In the genomic region with DNA sequence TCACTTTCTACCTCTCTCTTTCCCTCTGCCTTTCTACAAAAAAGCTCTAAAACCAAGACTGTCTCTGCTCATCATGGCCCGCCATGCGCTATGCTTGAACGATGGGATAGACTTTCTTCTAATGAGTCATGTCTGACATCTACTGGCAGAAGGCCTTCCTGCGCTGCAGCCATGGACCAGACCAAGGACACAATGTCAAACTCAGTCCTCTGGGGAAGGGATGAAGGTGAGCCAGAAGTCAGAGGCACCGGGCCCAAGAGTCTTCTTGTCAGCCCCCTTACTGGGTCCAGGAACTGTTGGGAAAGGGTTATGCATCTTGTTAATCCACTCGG, we compare ENCODE assay signal across 9 mouse cellular contexts.
DNase-seq lines count a peak whose midpoint lies in the region; ATAC-seq lines count a peak whose summit lies in the region.
"Had no signal": no experiment of that assay in that cellular context is flagged by ENCODE, and none has a peak within 500 bp of the region (broad histone marks: within the 10 kb centered on the region; RNA-seq: fewer than 3 reads in every experiment).

No protein-coding gene starts in this region.

- H3K9me3 ChIP-seq in intestine, embryonic 14.5 days (ENCODE audit: control insufficient read depth, low read length): no peaks in the 10 kb centered on the region
- no peaks in the 10 kb centered on the region for H3K9me3 ChIP-seq in intestine, embryonic 16.5 days (ENCODE audit: control insufficient read depth, low read length)
- H3K9me3 ChIP-seq in embryonic facial prominence, embryonic 12.5 days: no peaks in the 10 kb centered on the region
- H3K9me3 ChIP-seq in kidney, embryonic 16.5 days (ENCODE audit: low read length): no peaks in the 10 kb centered on the region
- H3K9me3 ChIP-seq in midbrain, embryonic 14.5 days (ENCODE audit: control insufficient read depth, low read length): no peaks in the 10 kb centered on the region

- peak; percentile 77; the same call in 1 of the 2 replicates for ATAC-seq in intestine, embryonic 14.5 days (replicated peaks; ENCODE audit: low FRiP score, low TSS enrichment, low read depth)
- no peak for ATAC-seq in intestine, embryonic 16.5 days
- ATAC-seq in embryonic facial prominence, embryonic 12.5 days (ENCODE audit: insufficient number of reproducible peaks, insufficient read depth, low FRiP score, low TSS enrichment): 0 out of 2 replicates have a peak, but pooled peaks have one; percentile 18
- ATAC-seq in kidney, embryonic 16.5 days (ENCODE audit: low FRiP score, low TSS enrichment): peak; percentile 80; the same call in 1 of the 2 replicates
- no peak for ATAC-seq in midbrain, embryonic 14.5 days (ENCODE audit: low FRiP score, low TSS enrichment)

- H3K27me3 ChIP-seq in intestine, embryonic 14.5 days (replicated peaks; ENCODE audit: control insufficient read depth, insufficient read depth, low read length): no peaks in the 10 kb centered on the region
- H3K27me3 ChIP-seq in intestine, embryonic 16.5 days (replicated peaks; ENCODE audit: control insufficient read depth, insufficient read depth, low read length): 0 out of 2 replicates have a peak, but pooled peaks cover 3% of the 10 kb centered on the region
- no peaks in the 10 kb centered on the region for H3K27me3 ChIP-seq in embryonic facial prominence, embryonic 12.5 days
- H3K27me3 ChIP-seq in kidney, embryonic 16.5 days (ENCODE audit: insufficient read depth, low read length): no peaks in the 10 kb centered on the region
- no peaks in the 10 kb centered on the region for H3K27me3 ChIP-seq in midbrain, embryonic 14.5 days (ENCODE audit: control insufficient read depth, insufficient read depth, low read length)

- no peak overlapping the region for H3K4me3 ChIP-seq in intestine, embryonic 14.5 days (ENCODE audit: low read depth, low read length)
- H3K4me3 ChIP-seq in intestine, embryonic 16.5 days (ENCODE audit: low read length): no peak overlapping the region
- H3K4me3 ChIP-seq in embryonic facial prominence, embryonic 12.5 days: no peak overlapping the region
- H3K4me3 ChIP-seq in kidney, embryonic 16.5 days (ENCODE audit: low read length): no peak overlapping the region
- no peak overlapping the region for H3K4me3 ChIP-seq in midbrain, embryonic 14.5 days (replicated peaks; ENCODE audit: low read depth, low read length)

- peak; percentile 60 for DNase-seq in intestine, embryonic 14.5 days (ENCODE audit: low spot score)
- DNase-seq in ZHBTc4 (ENCODE audit: low read depth, low spot score): peak; percentile 63
- peak; percentile 83 for DNase-seq in midbrain, embryonic 14.5 days
- DNase-seq in testis, postnatal 10 days (ENCODE audit: low spot score): no peak
- DNase-seq in spleen, adult 12 weeks (ENCODE audit: low spot score): no peak

- H3K4me2 ChIP-seq in intestine, embryonic 14.5 days (ENCODE audit: low read length): no peak overlapping the region
- H3K4me2 ChIP-seq in intestine, embryonic 16.5 days (ENCODE audit: low read depth, low read length): no peak overlapping the region
- H3K4me2 ChIP-seq in embryonic facial prominence, embryonic 12.5 days (replicated peaks): no peak overlapping the region
- no peak overlapping the region for H3K4me2 ChIP-seq in kidney, embryonic 16.5 days (replicated peaks; ENCODE audit: low read depth, low read length)
- H3K4me2 ChIP-seq in midbrain, embryonic 14.5 days (ENCODE audit: low read length): no peak overlapping the region

- H3K36me3 ChIP-seq in intestine, embryonic 14.5 days (ENCODE audit: control insufficient read depth, insufficient read depth, low read length): no peaks in the 10 kb centered on the region
- H3K36me3 ChIP-seq in intestine, embryonic 16.5 days (ENCODE audit: control insufficient read depth, insufficient read depth, low read length): no peaks in the 10 kb centered on the region
- no peaks in the 10 kb centered on the region for H3K36me3 ChIP-seq in embryonic facial prominence, embryonic 12.5 days
- no peaks in the 10 kb centered on the region for H3K36me3 ChIP-seq in kidney, embryonic 16.5 days (ENCODE audit: insufficient read depth, low read length)
- no peaks in the 10 kb centered on the region for H3K36me3 ChIP-seq in midbrain, embryonic 14.5 days (ENCODE audit: control insufficient read depth, insufficient read depth, low read length)

- no peak overlapping the region for H3K27ac ChIP-seq in intestine, embryonic 14.5 days (ENCODE audit: low read depth)
- H3K27ac ChIP-seq in intestine, embryonic 16.5 days (ENCODE audit: low read length): no peak overlapping the region
- no peak overlapping the region for H3K27ac ChIP-seq in embryonic facial prominence, embryonic 12.5 days
- H3K27ac ChIP-seq in kidney, embryonic 16.5 days (ENCODE audit: low read length): no peak overlapping the region
- H3K27ac ChIP-seq in midbrain, embryonic 14.5 days (replicated peaks; ENCODE audit: low read depth, low read length): no peak overlapping the region
- H3K27ac ChIP-seq: macrophage had no signal

- no peak overlapping the region for H3K9ac ChIP-seq in intestine, embryonic 14.5 days (ENCODE audit: low read length)
- H3K9ac ChIP-seq in intestine, embryonic 16.5 days (ENCODE audit: low read depth, low read length): no peak overlapping the region
- no peak overlapping the region for H3K9ac ChIP-seq in embryonic facial prominence, embryonic 12.5 days
- H3K9ac ChIP-seq in kidney, embryonic 16.5 days (replicated peaks; ENCODE audit: low read length): no peak overlapping the region
- H3K9ac ChIP-seq in midbrain, embryonic 14.5 days (replicated peaks; ENCODE audit: low read length): no peak overlapping the region

- WGBS in intestine, embryonic 14.5 days: 13% methylated on average over 6 of the region's 6 CpGs
- 11% methylated on average over 6 of the region's 6 CpGs for WGBS in intestine, embryonic 16.5 days
- 12% methylated on average over 6 of the region's 6 CpGs for WGBS in embryonic facial prominence, embryonic 12.5 days
- WGBS in kidney, embryonic 16.5 days: 9% methylated on average over 6 of the region's 6 CpGs
- WGBS in midbrain, embryonic 14.5 days: 14% methylated on average over 6 of the region's 6 CpGs

- no peaks in the 10 kb centered on the region for H3K4me1 ChIP-seq in intestine, embryonic 14.5 days (replicated peaks; ENCODE audit: control insufficient read depth, insufficient read depth, low read length)
- H3K4me1 ChIP-seq in intestine, embryonic 16.5 days (ENCODE audit: control insufficient read depth, insufficient read depth, low read length): no peaks in the 10 kb centered on the region
- no peaks in the 10 kb centered on the region for H3K4me1 ChIP-seq in embryonic facial prominence, embryonic 12.5 days
- H3K4me1 ChIP-seq in kidney, embryonic 16.5 days (ENCODE audit: insufficient read depth, low read length): no peaks in the 10 kb centered on the region
- no peaks in the 10 kb centered on the region for H3K4me1 ChIP-seq in midbrain, embryonic 14.5 days (ENCODE audit: control insufficient read depth, insufficient read depth, low read length)

Comparison
In these comparisons a context has a peak if more than half of its experiments do, and no peak if none do; other contexts are left out.
1. ATAC-seq: peak in intestine, embryonic 14.5 days (single experiment), embryonic facial prominence, embryonic 12.5 days (single experiment) and kidney, embryonic 16.5 days (single experiment); none in intestine, embryonic 16.5 days (single experiment) and midbrain, embryonic 14.5 days (single experiment).
2. DNase-seq: peak in intestine, embryonic 14.5 days (single experiment), ZHBTc4 (single experiment) and midbrain, embryonic 14.5 days (single experiment); none in testis, postnatal 10 days (single experiment) and spleen, adult 12 weeks (single experiment).